Mouse (Mus musculus) cerebellum, adult 9-11 months (tissue): ENCODE measurements around the gene Txn1.

Experiments
- DNase-seq: peaks from one replicate; pipeline ENCODE4 v3.0.0; 2022

The Txn1 gene

GRCm38 (mm10) chr4:57956029-57956960 lies at the start of gene Txn1:
TSS of gene Txn1 (minus strand) at chr4:57956411.
- peak; percentile 96 for DNase-seq

- no peak for DNase-seq
These were observed 47.3 kb upstream of the Txn1 start for GRCm38 (mm10) chr4:58003501-58003900.

GRCm38 (mm10) chr4:57991425-57991824 lies 35.2 kb upstream of the Txn1 start:
- no peak for DNase-seq

- no peak for DNase-seq
These were observed 18.3 kb upstream of the Txn1 start for GRCm38 (mm10) chr4:57974400-57975117.

- no peak for DNase-seq
These were observed 17.5 kb upstream of the Txn1 start for GRCm38 (mm10) chr4:57973592-57974268.

DNA sequence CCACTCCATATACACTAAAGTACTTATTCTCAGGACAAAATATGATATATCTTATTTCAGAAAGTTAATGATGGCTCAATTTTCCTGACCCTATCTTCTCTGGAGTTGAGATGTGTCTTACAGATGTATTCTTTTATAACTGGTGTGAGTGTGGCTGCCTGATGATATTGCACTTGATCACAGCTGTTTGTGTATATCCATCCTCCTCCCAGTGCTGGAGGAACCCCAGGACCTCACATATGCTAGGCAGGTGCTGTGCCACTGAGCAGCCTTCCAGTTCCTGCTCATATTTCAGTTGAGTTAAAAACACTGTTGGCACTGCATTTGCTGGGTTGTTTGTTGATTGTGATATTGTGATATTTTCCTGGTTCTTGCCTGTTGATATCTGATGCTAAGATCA lies 14.1 kb upstream of the Txn1 start:
- no peak for DNase-seq

DNA sequence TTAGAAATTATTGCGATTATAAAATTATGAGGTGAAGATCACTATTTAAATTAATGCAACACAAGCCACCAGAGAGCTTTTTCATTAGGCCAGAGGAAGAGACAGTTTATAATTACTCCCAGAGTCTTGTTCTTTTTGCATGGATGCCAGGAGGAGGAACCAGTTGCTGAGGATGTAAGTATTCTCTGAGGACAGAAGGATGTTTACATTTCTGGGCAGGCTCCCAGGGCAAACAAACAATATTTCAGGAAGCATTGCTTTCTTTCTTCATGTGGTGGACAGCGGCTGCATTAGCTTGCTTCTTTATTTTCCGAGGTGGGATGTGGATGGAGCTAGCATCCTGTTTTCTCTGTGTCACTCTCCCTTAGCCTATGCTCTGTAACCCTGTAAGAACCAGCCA lies 11.0 kb upstream of the Txn1 start:
- no peak for DNase-seq

- no peak for DNase-seq
These were observed 9.3 kb upstream of the Txn1 start for GRCm38 (mm10) chr4:57965516-57965915.

DNA sequence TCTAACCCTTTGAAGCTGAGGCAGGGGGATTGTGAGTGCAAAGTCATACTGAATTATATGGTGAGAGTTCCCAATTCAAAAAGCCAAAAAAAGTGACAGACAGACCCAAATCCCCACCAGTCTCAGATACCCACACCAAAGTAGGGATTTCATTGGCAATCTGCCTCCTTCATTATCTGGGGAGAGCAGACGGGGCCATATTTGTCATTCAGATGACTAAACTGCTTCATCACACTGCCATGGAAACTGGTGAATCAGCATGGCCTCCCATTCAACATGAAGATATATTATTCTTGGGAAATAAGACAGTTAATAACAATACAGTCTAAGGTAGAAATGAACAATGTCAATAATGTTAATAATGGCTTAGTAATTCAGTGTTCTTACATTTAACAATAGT lies 7.9 kb upstream of the Txn1 start:
- no peak for DNase-seq

DNA sequence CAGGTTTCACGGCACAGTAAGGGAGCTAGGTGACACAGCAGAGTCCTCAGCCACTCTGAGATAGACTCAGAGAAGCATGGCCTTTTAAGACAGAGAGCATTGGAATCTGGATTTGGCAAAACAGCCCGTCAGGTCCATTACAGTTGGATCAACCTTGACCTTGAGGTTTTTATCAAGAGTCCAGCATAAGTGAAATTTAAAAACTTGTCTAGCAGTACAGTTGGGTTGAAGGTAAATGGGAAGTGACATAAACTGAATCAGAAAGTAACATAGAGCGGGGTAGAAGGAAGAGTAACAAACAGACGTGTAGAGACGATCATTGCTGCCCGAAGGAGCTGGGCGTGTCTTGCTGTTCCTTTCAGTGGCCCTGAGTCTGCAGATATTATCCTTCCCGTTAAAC lies 2.8 kb upstream of the Txn1 start:
- DNase-seq, result no peak

- no peak for DNase-seq
These were observed 1.9 kb upstream of the Txn1 start for GRCm38 (mm10) chr4:57958098-57958497.

DNA sequence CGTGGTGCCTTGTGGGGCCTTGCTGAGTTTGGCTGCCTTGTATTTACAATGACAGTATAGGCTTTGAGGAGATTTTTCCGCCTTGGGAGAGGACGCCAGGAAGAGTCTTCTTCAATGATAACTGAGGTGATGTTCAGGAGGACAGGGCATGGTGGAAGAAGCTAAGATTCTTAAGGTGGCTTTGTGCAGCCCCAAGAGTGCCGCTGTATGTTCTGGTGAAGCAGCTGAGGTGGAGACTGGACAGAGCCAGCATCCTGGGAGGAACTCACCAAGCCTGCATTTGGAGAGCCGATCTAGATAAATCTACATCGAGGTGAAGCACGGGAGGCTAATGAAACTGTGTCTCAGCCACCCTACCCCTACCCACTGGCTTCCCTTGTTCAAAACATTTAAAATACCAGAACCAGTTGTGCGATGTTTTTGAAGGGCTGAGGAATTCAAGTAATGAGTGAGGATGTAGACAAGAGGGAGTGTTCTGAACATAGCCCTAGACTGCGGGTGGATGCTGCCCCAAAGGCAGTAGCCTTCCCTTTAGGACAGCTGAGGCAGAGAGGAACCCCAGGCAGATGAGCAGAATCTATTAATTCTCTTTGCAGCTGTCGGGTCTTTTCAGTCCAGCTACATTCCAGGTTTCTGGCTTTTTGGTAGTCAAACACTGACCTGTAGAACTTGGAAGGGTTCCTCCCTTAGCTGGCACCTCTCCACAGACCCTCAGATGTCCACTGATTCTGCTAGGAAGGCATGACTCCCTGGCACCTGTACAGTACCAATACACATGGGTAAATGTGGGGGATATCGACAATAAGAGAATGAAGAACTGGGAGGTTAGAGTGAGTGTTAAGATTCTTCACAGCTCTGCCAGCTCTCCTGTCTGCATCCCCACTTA lies 1.2 kb upstream of the Txn1 start:
- peak; percentile 28 for DNase-seq

- DNase-seq, result peak; percentile 73
These were observed 660 bp downstream of the Txn1 start for GRCm38 (mm10) chr4:57955544-57955958.

DNA sequence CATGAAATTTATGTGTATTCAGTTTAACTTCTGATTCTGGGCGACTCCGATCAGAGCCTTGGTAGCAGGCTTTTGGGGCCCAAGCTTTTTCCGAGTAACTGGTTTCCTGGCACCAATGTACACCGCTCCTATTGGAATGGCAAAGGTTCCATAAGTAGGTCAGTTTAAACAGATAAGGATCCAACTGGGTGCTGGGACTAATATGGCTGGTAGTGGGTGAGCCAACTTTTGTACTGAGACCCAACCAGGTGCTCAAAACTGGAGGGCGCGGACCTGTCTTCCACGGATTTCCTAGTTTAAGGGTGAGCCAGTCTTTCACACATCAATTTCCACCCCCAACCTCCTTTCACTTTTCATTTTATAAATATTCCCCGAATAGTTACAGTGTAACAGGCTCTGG lies 1.2 kb downstream of the Txn1 start:
- peak; percentile 35 for DNase-seq

DNA sequence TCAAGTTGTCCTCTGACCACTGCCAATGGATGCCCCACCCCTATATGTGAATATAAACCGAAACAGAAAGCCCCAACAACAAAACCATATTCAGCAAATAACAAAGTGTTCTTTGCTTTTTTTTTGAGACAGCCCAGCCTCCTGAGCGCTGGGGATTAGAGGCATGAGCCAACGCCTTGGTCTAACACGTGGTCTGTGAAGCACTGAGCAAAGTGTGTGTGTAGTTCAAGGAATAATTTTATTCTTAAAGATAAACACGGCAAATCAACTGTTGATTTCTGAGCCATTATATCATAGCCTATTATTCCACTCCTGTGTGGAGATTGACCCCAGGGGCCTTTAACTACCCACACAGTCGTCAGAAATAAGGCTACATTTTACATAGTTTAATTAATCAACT lies 1.6 kb downstream of the Txn1 start:
- no peak for DNase-seq

DNA sequence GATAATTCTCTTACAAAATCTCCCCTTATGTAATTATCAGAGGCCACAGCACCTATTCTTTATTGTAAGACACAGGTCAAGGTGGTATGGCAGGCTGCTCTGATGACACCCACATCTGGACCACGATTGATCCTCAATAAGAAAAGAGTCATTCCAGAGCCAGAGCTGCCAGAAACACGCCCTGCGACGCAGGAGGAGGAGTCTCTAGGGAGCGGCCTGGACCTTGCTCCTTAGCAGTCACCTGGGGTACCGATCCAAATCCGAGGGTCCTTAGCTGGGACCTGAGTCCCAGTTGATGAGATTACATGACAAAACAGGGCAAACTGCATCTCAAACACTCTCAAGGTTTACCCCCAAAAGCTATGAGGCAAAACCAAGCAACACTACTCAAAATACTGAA lies 2.4 kb downstream of the Txn1 start:
- DNase-seq, result peak; percentile 17

GRCm38 (mm10) chr4:57952891-57953290 lies 3.3 kb downstream of the Txn1 start:
- no peak for DNase-seq

DNA sequence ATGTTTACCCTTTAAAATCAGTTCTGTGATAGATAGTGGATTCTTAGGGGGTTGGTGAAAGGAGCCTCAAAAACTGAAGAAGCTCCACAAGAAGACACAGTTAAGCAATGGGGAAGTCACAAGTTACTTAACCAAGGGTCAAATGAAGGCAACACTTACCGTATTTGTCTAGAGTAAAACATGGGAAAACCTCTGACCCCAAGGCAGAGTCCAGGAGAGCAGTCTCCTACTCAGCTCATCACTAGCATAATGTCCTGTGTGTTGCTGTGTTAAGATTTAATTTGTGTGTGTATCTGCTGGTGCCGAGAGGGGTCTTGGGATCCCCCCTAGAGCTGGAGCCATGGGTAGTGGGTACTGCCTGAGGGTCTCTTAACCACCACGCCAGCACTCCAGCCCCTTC lies 3.8 kb downstream of the Txn1 start:
- no peak for DNase-seq

- DNase-seq, result no peak
These were observed 6.3 kb downstream of the Txn1 start for GRCm38 (mm10) chr4:57949866-57950265.

GRCm38 (mm10) chr4:57947476-57947875 lies 8.7 kb downstream of the Txn1 start:
- DNase-seq, result no peak

DNA sequence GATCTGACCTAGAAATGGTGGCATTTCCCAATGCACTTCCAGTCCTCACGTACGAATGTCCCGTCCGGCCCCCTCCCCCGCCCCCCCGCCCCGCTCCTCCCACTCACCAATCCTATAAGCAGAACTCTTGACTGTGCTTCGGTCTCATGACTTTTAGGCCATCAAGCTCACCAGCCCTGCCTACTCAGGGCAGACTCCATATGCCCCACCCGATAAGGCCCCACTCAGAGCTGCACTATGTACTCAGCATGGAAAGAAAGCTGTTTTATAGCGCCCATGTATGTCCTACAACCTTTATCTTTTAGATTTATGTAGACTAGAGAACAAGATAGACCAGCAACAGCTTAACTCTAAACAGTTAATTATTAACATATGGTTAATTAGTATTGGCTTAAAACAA lies 9.2 kb downstream of the Txn1 start:
- no peak for DNase-seq

DNA sequence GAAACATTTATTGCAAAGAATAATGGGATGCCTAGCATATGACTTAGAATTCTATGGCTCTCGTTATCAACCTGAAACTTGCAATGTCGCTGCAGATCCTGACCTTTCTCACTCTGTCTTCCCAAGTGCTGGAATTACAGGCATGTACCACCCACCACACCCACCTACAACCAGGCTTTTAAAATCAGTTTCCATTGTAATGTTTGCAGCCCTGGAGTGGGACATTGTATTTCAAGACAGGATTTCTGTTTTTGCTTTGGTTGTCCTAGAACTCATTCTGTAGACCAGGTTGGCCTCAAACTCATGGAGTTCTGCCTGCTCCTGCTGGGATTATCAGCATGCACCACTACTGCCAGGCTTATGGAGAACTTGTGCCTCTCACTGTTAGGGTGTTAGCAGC lies 13.3 kb downstream of the Txn1 start:
- no peak for DNase-seq

DNA sequence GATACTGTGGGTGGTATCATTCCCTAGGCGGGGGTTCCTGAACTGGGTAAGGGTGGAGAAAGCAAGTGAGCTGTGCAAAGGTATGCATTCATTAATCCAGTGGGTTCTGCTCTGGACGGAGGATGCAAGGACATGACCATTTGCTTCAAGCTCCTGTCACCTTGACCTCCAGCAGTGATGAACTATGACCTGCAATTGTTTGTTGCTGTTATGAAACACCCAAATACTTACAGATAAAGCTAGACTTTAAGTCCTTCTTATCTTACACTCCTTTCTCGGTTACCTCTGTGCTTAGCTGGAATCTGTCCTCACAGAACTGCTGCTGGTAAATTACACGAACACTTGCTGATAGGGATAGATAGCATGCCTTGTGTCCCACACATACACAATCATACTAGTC lies 15.6 kb downstream of the Txn1 start:
- no peak for DNase-seq
